Comparison of ENCODE assay signal across 8 mouse cellular contexts in genomic region chr17:25874721-25875170, GRCm38 (mm10). TPM values are rescaled to one million over a fixed set of nuclear protein-coding genes. Genes with fewer than 3 reads are reported as not detected.
DNase-seq lines count a peak whose midpoint lies in the region; ATAC-seq and TF ChIP-seq lines count a peak whose summit lies in the region.

Mettl26 (plus strand) TSS chr17:25875074.

- WGBS in forebrain, embryonic 16.5 days: under 1% methylated on average over 25 of the region's 25 CpGs
- under 1% methylated on average over 25 of the region's 25 CpGs for WGBS in liver, postnatal 0 days (ENCODE audit: insufficient replicate concordance)
- under 1% methylated on average over 25 of the region's 25 CpGs for WGBS in neural tube, embryonic 13.5 days

- peak within 1 kb of the TSS; percentile 89 for H3K9ac ChIP-seq in MEL (ENCODE audit: control insufficient read depth, low read depth, low read length, poor library complexity, severe bottlenecking)
- H3K9ac ChIP-seq in forebrain, embryonic 16.5 days (replicated peaks; ENCODE audit: low read depth, low read length): peak within 1 kb of the TSS; percentile 81
- peak within 1 kb of the TSS; percentile 64 for H3K9ac ChIP-seq in liver, postnatal 0 days (replicated peaks)
- peak within 1 kb of the TSS; percentile 92 for H3K9ac ChIP-seq in neural tube, embryonic 13.5 days

- H3K4me2 ChIP-seq in forebrain, embryonic 16.5 days (ENCODE audit: low read length): peak within 1 kb of the TSS; percentile 90
- H3K4me2 ChIP-seq in liver, postnatal 0 days (ENCODE audit: low read depth, low read length): peak within 1 kb of the TSS; percentile 85
- H3K4me2 ChIP-seq in neural tube, embryonic 13.5 days: peak within 1 kb of the TSS; percentile 94

- no peak for TF ChIP-seq EP300 in MEL (IDR thresholded peaks at IDR 0.05; ENCODE audit: low read depth in 1 of 2, low read length in 2 of 2)
- TF ChIP-seq EP300 in liver, postnatal 0 days (IDR thresholded peaks at IDR 0.05; ENCODE audit: low read depth): 0 out of 2 replicates have a peak, but pooled peaks have one; percentile 21

- TF ChIP-seq POLR2A in MEL (IDR thresholded peaks at IDR 0.05; ENCODE audit: control insufficient read depth in 1 of 2, insufficient read depth in 1 of 2, low read depth in 1 of 2, low read length in 2 of 2, poor library complexity in 1 of 2): 0 out of 4 replicates have a peak, but pooled peaks of 1 of the 2 experiments have one; percentile 20

- peaks cover 6% of the 10 kb centered on the region; the same call in 1 of the 2 replicates for H3K79me2 ChIP-seq in MEL (ENCODE audit: control insufficient read depth, insufficient read depth, low read length, poor library complexity)

- no peak for TF ChIP-seq CTCF in MEL (IDR thresholded peaks at IDR 0.05 in 2 of 3, conservative IDR thresholded peaks at IDR 0.05 in 1 of 3; ENCODE audit: control insufficient read depth in 1 of 3, insufficient read depth in 1 of 3, low read depth in 2 of 3, low read length in 3 of 3, poor library complexity in 1 of 3, severe bottlenecking in 1 of 3)
- TF ChIP-seq CTCF in liver, postnatal 0 days (IDR thresholded peaks at IDR 0.05; ENCODE audit: low read depth): peak; percentile 33; the same call in 1 of the 2 replicates

- ATAC-seq in forebrain, embryonic 16.5 days: peak; percentile 84
- peak; percentile 78 for ATAC-seq in liver, postnatal 0 days
- ATAC-seq in neural tube, embryonic 13.5 days (ENCODE audit: low read depth): peak; percentile 71

- DNase-seq in MEL (ENCODE audit: low read depth, low spot score): peak; percentile 91
- peak; percentile 90 to 94 for DNase-seq in cerebellum, adult 18-20 months
- DNase-seq in heart, postnatal 25 days (ENCODE audit: low spot score): peak; percentile 80
- peak; percentile 98 for DNase-seq in layer of hippocampus, adult 11-12 months (ENCODE audit: low spot score)
- peak; percentile 92 for DNase-seq in liver, postnatal 0 days
- DNase-seq in telencephalon, adult 2 months (ENCODE audit: low read depth, low spot score): peak; percentile 84

- H3K36me3 ChIP-seq in MEL (ENCODE audit: control insufficient read depth in 1 of 2, insufficient read depth in 2 of 2, low read length in 2 of 2): peaks cover 0 to 7% of the 10 kb centered on the region in 2 experiments; a peak in 2 of 4 replicates
- H3K36me3 ChIP-seq in forebrain, embryonic 16.5 days (ENCODE audit: control insufficient read depth, insufficient read depth): no peaks in the 10 kb centered on the region
- peaks cover 10% of the 10 kb centered on the region for H3K36me3 ChIP-seq in liver, postnatal 0 days (replicated peaks; ENCODE audit: insufficient read depth, low read length)
- peaks cover 21% of the 10 kb centered on the region for H3K36me3 ChIP-seq in neural tube, embryonic 13.5 days

- H3K9me3 ChIP-seq in MEL (replicated peaks; ENCODE audit: insufficient read depth, low read length): no peaks in the 10 kb centered on the region
- no peaks in the 10 kb centered on the region for H3K9me3 ChIP-seq in forebrain, embryonic 16.5 days (ENCODE audit: control insufficient read depth, low read length)
- H3K9me3 ChIP-seq in liver, postnatal 0 days (ENCODE audit: low read length): no peaks in the 10 kb centered on the region
- no peaks in the 10 kb centered on the region for H3K9me3 ChIP-seq in neural tube, embryonic 13.5 days

- peaks cover 2 to 19% of the 10 kb centered on the region in 2 experiments; a peak in 3 of 4 replicates for H3K4me1 ChIP-seq in MEL (ENCODE audit: control insufficient read depth in 1 of 2, insufficient read depth in 2 of 2, low read length in 2 of 2)
- H3K4me1 ChIP-seq in forebrain, embryonic 16.5 days (replicated peaks; ENCODE audit: control insufficient read depth, insufficient read depth, low read length): peaks cover 22% of the 10 kb centered on the region
- peaks cover 20% of the 10 kb centered on the region for H3K4me1 ChIP-seq in liver, postnatal 0 days (ENCODE audit: insufficient read depth)
- peaks cover 23% of the 10 kb centered on the region for H3K4me1 ChIP-seq in neural tube, embryonic 13.5 days (replicated peaks)

- no peak for TF ChIP-seq RAD21 in MEL (IDR thresholded peaks at IDR 0.05; ENCODE audit: low read depth, low read length)

- no peaks in the 10 kb centered on the region for H3K27me3 ChIP-seq in MEL (ENCODE audit: control insufficient read depth in 1 of 2, insufficient read depth in 2 of 2, low read length in 2 of 2)
- H3K27me3 ChIP-seq in forebrain, embryonic 16.5 days (replicated peaks; ENCODE audit: control insufficient read depth, insufficient read depth, low read length): no peaks in the 10 kb centered on the region
- H3K27me3 ChIP-seq in liver, postnatal 0 days (ENCODE audit: insufficient read depth, low read length): no peaks in the 10 kb centered on the region
- H3K27me3 ChIP-seq in neural tube, embryonic 13.5 days: no peaks in the 10 kb centered on the region

- H3K27ac ChIP-seq in MEL (ENCODE audit: control insufficient read depth, low read depth, low read length): peak within 1 kb of the TSS; percentile 75
- H3K27ac ChIP-seq in forebrain, embryonic 16.5 days (ENCODE audit: low read length): peak within 1 kb of the TSS; percentile 89
- H3K27ac ChIP-seq in liver, postnatal 0 days (ENCODE audit: low read depth): peak within 1 kb of the TSS; percentile 88
- peak within 1 kb of the TSS; percentile 92 for H3K27ac ChIP-seq in neural tube, embryonic 13.5 days (replicated peaks)

- intact Hi-C loops in heart, postnatal 25 days (cut with DNase I): no loop called here

- peak within 1 kb of the TSS; percentile 82 to 87 for H3K4me3 ChIP-seq in MEL (ENCODE audit: control insufficient read depth in 1 of 2, insufficient read depth in 1 of 2, low read depth in 2 of 2, low read length in 2 of 2)
- H3K4me3 ChIP-seq in forebrain, embryonic 16.5 days (replicated peaks; ENCODE audit: low read length): peak within 1 kb of the TSS; percentile 71
- peak within 1 kb of the TSS; percentile 69 for H3K4me3 ChIP-seq in liver, postnatal 0 days (ENCODE audit: low read depth, low read length)
- peak within 1 kb of the TSS; percentile 79 for H3K4me3 ChIP-seq in neural tube, embryonic 13.5 days

TF ChIP-seq in MEL, 35 proteins besides CTCF, POLR2A, EP300 and RAD21:
- no peak; the same call in 1 of the 2 replicates for TF ChIP-seq UBTF (IDR thresholded peaks at IDR 0.05; ENCODE audit: borderline replicate concordance, insufficient read depth, low read depth, low read length)
- no peak for TF ChIP-seq HCFC1 (IDR thresholded peaks at IDR 0.05; ENCODE audit: low read depth, low read length)
- peak; percentile 57 for TF ChIP-seq MYC (IDR thresholded peaks at IDR 0.05; ENCODE audit: low read depth, low read length)
- peak; percentile 52; the same call in 1 of the 2 replicates for TF ChIP-seq MXI1 (IDR thresholded peaks at IDR 0.05; ENCODE audit: low read depth, low read length)
- peak; percentile 81; the same call in 1 of the 2 replicates for TF ChIP-seq CHD1 (IDR thresholded peaks at IDR 0.05; ENCODE audit: low read depth, low read length)
- TF ChIP-seq TAL1 (IDR thresholded peaks at IDR 0.05; ENCODE audit: low read length): no peak
- TF ChIP-seq KAT2A (conservative IDR thresholded peaks at IDR 0.05; ENCODE audit: low read depth, low read length): 0 out of 2 replicates have a peak, but pooled peaks have one; percentile 17
- no peak for TF ChIP-seq POLR2AphosphoS5 (IDR thresholded peaks at IDR 0.05; ENCODE audit: borderline replicate concordance, low read depth, low read length)
- TF ChIP-seq MAFK (IDR thresholded peaks at IDR 0.05; ENCODE audit: borderline replicate concordance, low read depth, low read length): peak; percentile 99
- no peak for TF ChIP-seq TCF12 (IDR thresholded peaks at IDR 0.05; ENCODE audit: low read depth, low read length)
- TF ChIP-seq GATA1 (IDR thresholded peaks at IDR 0.05; ENCODE audit: low read depth, low read length): no peak
- no peak for TF ChIP-seq CHD2 (IDR thresholded peaks at IDR 0.05; ENCODE audit: low read length)
- no peak for TF ChIP-seq ZC3H11A (IDR thresholded peaks at IDR 0.05; ENCODE audit: low read depth, low read length)
- no peak for TF ChIP-seq ETS1 (IDR thresholded peaks at IDR 0.05; ENCODE audit: low read depth, low read length)
- no peak for TF ChIP-seq ZMIZ1 (IDR thresholded peaks at IDR 0.05; ENCODE audit: low read depth, low read length)
- peak; percentile 63; the same call in 1 of the 2 replicates for TF ChIP-seq SIN3A (IDR thresholded peaks at IDR 0.05; ENCODE audit: low read length)
- no peak for TF ChIP-seq GABPA (IDR thresholded peaks at IDR 0.05; ENCODE audit: low read depth, low read length)
- no peak; the same call in 1 of the 2 replicates for TF ChIP-seq MAZ (IDR thresholded peaks at IDR 0.05; ENCODE audit: low read depth, low read length)
- TF ChIP-seq ELF1 (IDR thresholded peaks at IDR 0.05; ENCODE audit: low read depth, low read length): peak; percentile 82; the same call in 1 of the 2 replicates
- TF ChIP-seq NRF1 (IDR thresholded peaks at IDR 0.05; ENCODE audit: insufficient read depth, low read depth, low read length, poor library complexity, severe bottlenecking): peak; percentile 33; the same call in 1 of the 2 replicates
- TF ChIP-seq TBP (IDR thresholded peaks at IDR 0.05; ENCODE audit: low read depth, low read length): peak; percentile 100
- TF ChIP-seq E2F4 (IDR thresholded peaks at IDR 0.05; ENCODE audit: borderline replicate concordance, low read depth, low read length): peak; percentile 79; the same call in 1 of the 2 replicates

RNA-seq across cellular contexts. Expression of gene Mettl26, which starts in this region (rescaled TPM):
- total RNA-seq in MEL (2012; rRNA removed): 31.7 and 33.6 TPM in 2 replicates
- 10 to 100 TPM in 1 of 2 experiments, not detected in 1; 50.6 TPM for polyA plus RNA-seq in MEL (2012; ENCODE audit: insufficient read depth in 1 of 2, insufficient read length in 2 of 2, low read depth in 1 of 2, low replicate concordance in 2 of 2, missing spikeins in 1 of 2)
- polyA plus RNA-seq in forebrain, embryonic 16.5 days (2015; fragmentation: Nextera tagmentation; extraction: Ambion mirVana): 48.9 and 59.7 TPM in 2 replicates
- total RNA-seq in heart, postnatal 25 days (2021): 10 to 100 TPM; 13.6 to 14.4 TPM
- polyA plus RNA-seq in liver, postnatal 0 days (2015; fragmentation: Nextera tagmentation; extraction: Ambion mirVana): 64.8 and 72.5 TPM in 2 replicates
- 56.8 and 65.5 TPM in 2 replicates for polyA plus RNA-seq in neural tube, embryonic 13.5 days (2015; fragmentation: Nextera tagmentation; extraction: Ambion mirVana)

Comparison
In these comparisons a context has a peak if more than half of its experiments do, and no peak if none do; other contexts are left out.
1. Peak in every context shown above with its lines: DNase-seq, ATAC-seq, H3K4me3 ChIP-seq and H3K27ac ChIP-seq.